Mouse (Mus musculus): ENCODE data around the gene Ss18l1.

Gene Ss18l1

DNA sequence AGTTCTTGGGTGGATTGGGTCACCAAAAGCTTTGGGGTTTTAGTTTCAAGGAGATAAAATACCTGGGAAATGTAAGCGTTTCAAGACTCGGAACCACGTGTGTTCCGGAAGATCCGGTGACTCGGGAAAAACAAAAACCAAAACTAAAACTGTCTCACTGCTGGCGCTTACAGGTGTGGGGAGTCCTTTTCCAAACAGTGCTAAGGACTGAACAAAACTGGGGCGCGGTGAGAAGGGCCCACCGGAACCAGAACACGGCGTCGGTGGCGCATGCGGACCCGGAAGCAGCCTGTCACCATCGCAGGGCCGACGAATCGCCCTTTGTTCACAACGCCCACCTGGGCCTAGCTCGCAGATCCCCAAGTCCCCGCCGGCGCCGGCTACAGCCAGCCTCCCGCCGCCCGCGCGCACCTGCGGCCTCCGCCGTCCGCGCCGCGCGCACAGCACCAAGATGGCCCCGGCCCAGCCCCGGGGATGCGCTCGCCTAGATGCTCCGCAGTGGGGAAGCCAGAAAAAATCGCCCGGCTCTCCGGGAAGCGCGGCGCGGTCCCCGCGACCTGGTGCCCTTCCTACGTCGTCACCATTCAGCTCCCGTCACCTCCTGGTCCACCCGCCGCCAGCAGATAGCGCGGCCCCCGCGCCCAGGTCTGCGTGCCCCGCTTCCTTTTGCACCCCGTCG is 593 bp upstream of the Ss18l1 start:
- peak; percentile 43 to 56 for DNase-seq

DNA sequence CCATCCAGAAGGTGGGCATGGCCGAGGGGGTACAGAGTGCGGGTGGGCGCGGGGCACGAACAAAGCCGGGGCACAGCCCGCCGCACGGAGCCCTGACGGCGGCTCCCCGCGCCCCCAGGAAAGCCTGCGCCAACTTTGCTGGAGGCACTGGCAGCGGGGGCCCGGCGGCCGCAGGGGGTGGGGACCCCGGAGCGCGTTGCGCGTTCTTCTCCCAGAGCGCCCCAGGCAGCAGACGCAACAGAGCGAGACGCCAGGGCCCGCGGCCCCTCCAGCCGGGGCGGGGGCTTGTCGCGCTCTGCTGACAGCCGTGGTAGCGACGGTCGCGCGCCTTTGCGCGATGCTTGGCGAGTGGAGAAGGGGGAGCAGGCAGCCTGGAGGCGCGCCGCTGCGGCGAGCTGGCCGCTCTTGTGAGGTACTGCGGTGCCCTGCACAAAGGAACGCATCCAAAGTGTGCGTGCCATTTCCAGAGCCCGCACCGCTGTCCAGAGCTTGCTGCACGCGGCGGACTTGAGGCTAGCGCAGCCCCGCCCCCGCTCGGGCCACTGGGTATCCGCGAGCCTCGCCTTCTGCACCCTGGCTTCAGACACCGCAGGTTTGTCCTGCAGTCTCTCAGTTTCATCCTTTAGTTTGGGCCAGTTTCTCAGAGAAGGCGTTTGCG is 678 bp downstream of the Ss18l1 start:
- DNase-seq = peak; percentile 79 to 83

DNA sequence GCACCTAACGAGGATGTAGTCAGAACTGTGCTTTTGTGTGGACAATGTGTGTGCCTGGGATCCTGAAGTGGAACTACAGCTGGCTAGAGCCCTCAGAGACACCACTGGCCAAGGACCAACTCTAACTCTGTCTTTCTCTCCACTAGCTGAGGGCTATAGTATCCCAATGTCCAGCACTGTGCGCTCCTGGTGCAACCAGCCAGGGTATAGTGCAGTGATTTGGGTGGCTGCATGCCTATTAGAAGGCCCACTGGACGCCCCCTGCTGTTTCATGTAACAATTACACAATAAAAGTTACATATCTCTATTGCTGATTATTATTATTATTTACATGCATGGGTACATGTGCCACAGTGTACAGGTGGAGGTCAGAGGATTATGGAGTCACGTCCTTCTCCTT is 3.0 kb downstream of the Ss18l1 start:
- peak in 1 of 2 experiments; percentile 60 for DNase-seq

DNA sequence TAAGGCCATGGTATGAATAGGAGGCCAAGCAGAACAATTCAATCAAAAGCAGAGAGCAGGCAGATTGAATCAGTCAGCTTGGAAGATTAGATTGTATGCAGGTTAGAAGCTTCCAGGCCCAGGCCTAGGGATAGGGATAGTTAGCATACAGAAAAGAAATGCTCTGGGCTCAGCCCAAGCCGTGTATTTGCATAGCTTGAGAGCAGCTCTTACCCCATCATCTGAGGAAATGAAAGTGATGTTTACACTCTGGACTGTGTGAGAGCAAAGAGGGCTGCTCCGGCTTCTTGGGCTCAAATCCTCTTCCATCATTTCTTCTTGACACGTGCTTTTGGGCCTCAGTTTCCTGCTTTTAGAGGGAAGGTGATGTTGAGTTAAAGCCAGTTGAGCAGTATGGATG is 5.3 kb downstream of the Ss18l1 start:
- no peak for DNase-seq

DNA sequence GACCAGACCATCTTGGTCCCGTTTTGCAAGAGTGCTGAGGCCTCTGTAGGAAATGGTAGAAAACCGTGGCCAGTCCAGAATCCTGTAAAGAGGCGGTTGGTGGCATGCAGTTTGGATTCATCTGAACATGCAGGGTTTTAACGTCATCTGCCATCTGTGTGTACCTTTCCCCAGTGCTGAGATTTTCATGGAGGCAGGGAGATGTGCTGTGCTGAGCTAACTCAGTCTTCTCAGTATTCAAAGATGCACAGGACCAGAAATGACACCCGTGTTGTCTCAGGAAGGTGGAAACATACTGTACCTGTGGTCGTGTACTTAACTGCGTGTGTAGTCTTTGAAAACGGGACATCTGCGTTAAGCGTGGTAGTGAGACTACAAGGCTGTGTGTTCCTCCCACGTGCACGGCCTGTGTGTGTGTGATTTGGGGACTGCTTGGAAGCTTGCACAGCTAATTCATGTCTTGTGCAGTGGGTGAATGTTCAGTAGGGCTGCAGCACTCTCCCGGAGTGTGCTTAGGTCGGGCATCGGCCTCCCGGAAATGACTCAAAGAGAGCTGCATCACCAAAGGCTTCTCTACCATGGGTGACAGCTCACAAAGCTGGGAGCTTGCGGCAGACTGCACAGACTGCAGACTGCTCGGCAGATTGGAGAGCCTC is 5.8 kb downstream of the Ss18l1 start:
- DNase-seq = no peak

DNA sequence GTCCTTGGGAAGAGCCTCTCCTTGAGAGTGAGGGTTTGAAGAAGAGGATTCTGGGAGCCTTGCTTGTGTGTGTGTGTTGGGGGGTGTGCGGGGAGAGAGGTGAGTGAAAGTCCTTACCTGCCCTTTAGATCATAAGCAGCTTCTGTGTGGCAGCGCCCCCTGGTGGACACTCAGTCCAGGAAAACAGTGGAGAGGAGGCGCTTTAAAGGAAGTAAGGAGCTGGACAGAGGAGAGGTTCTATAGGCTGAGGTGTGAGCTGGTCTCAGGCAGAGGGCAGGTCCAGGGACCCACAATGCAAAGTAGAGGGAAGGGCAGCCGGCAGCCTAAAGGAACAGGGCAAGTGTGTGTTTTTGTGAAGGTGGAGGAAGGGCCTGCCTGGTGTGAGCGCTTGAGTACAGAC is 8.7 kb downstream of the Ss18l1 start:
- peak; percentile 80 to 85 for DNase-seq

DNA sequence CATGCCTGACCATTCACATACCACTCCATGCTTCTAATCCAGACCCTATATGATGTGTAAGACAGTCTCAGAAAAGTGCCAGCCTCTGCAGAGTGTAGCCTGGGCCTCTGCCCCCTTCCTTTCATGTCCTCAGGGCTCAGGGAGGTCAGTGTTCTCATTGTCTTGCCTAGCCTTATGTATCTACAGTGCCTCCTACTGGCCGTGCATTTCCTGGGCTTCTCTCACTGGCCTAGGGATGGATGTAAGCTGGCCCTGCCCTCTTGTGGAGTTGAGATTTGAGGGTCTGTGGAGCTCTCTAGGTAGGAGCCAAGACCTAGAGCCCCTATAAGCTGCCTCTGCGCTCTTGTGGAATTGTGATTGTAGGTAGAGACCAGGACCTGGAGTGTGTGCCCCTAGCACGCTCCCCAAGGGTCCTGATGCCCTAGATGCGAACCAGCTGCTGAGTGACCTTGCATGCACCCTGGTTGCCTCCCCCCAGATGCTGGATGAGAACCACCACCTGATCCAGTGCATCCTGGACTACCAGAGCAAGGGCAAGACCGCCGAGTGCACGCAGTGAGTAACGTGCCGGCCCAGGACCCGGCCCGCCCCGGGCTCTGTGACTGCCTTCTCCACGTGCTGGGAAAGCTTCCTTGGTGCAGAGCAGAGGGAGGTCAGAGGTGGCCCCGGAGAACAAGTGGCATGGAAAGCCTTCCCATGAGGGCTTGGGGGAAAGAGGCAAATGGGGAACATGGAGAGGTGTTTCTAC is 9.9 kb downstream of the Ss18l1 start:
- DNase-seq = peak in 1 of 2 experiments; percentile 44

DNA sequence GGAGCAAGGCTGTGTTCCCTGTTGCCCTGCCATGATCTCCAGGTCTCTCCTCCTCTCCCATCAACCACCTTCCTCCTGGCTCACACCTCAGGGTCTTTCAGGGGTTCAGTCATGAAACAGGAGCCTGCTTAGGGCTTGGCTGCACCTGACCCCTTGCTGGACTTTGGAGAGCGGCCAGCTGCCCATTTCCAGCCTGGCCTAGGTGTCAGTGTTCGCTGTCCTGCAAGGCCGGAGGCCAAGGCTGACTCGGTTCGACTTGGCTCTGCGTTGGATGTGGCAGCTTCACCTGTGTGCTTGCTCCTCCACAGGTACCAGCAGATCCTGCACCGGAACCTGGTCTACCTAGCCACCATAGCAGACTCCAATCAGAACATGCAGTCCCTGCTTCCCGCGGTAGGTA is 10.7 kb downstream of the Ss18l1 start:
- DNase-seq = no peak

DNA sequence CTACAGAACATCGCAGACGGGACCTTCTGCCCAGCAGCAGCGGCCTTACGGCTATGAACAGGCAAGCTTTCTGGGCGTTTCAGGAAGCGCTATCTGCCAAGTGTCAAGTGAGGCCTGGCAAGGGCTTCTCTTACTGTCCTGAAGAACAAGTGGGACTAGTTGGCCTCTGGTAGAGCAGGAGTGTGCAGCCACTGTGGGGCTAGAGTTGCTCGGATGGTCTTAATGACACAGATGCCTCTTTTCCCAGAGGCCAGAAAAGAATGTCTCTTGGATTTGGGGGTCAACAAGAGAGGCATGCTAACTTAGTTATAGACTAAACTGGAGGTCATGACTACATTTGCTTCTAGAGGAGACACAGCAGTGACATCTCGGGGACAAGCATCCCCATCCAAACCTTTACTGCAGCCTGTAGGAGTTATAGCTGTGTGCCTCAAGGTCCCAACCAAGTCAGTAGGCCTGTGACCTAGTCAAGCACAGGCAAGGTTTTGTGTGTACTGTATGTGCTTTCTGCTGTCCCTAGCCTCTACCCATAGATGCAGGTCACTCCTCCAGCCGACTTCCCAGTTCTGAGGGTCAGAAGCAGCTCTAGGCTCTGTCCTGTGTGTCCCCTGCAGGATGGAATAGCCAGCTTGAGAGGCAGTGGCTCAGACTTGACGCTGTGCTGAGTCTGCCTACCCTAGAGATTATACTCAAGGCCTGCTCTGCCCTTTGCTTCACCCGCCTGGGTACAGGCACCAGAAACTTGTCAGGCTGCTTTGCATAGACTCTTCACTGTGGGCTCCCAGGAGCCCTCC is 21.2 kb downstream of the Ss18l1 start:
- DNase-seq = no peak

DNA sequence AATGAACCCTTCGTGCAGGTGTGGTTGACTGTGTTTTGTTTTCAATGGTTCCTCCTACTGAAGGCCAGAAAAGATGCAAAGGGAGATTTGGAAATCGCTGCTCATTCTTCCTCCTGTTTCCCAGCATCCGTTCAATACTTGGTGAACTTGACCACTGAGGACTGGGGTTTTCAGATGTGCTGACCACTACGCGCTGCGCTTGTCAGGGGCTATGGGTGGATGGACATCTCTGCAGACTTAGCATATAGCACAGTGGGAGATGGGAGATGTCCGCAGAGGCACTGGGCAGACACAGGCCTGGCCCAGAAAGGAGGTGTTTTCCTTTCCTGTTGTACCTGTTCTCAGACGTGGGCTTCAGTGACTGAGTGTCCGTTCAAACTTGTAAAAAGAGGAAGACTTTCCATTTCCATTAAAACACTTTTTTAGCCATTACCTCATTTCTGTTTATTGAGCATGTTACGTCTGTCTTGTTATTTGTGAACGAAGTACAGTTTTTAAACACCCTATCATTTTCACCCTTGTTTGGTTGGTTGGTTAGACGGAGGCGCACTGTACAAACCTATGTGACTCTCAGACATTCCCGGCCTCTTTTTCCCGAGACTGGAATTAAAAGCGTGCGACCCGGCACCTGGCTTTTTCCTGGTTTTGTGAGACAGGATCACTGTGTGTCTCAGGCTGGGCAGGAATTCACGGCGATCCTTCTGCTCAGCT is 27.6 kb downstream of the Ss18l1 start:
- DNase-seq = no peak

DNA sequence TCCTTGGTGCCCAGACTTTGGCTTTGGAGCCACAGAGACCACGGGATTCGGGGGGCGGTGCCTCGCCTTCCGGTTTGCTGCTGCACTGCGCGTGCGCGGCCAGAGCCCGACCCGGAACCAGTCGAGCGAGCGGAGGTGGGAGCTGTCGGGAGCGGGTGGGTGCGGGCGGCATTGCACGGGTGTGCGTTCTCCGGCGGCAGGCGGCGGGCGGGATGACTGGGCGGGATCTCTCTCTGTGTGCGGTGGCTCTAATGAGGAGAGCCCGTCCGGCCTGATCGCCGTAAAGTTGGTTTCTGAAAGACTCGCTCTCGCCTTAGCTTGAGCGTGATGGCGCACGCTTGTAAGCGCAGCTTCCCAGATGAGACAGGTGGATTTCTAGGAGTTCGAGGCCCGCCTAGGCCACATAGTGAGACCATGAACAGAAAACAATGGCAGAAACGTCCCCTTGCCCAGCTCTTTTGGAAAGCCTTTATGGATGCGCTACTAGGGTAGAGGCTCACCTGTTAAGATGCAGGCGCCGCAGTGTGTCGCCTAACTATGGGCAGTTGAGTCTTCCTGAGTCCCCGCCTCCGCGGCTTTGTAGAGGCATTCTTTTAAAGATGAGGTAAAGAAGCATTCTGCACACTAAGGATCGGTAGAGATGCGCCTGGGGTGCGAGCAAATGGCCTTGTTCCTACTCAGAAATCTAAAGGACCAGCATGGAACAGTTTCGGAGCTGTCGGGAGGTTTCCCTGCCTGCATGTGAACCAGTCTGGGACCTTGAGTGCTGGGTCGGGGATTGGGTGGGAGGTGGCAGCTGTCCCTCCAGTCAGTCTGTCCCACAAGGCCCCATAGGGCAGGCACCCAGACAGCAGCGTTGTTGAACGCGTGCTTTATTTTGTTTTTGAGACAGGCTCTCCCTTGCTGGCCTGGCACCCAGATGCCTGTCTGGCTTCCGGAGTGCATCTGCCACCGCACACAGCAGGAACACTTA is 28.5 kb downstream of the Ss18l1 start, which contains the start of gene Mtg2:
Gene Mtg2, plus strand, starts transcription at position 108 of the 973 bp plus-strand sequence.
- peak; percentile 96 for DNase-seq

DNA sequence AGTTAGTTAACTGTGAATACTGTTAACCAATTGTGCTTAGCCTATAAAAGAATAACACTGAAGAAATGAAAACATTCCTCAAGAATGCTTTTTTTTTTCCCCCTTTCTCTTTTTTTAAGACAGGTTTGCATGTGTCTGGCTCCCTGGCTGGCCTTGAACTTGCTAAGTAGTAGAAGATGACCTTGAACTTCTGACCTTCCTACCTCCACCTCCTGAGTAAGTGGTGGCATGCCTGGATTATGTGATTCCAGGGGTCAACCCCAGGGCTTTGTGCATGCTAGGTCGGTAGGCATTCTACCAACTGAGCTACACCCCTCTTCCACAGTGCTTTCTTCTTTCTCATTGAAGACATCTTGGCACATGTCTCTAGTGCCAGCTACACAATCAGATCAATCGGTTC is 29.4 kb downstream of the Ss18l1 start:
- no peak for DNase-seq

DNA sequence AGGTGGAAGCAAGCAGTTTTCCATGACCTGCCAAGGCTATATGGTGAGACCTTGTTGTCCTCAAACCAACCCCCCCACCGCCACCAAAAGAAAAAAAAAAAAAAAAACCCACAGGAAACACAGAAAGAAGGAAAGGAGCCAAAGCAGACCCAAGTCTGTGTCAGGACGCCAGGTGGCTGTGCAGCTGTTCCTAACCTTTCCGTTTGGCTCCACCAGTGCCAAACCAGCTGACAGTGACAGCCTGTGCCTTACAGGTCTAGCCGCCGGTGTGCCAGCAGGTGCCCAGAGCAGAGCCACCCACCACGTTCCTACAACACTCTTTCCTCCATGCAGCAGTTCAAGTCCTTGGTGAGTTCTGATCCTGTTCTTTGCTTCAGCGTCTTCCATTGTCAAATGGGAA is 30.6 kb downstream of the Ss18l1 start:
- DNase-seq = no peak

DNA sequence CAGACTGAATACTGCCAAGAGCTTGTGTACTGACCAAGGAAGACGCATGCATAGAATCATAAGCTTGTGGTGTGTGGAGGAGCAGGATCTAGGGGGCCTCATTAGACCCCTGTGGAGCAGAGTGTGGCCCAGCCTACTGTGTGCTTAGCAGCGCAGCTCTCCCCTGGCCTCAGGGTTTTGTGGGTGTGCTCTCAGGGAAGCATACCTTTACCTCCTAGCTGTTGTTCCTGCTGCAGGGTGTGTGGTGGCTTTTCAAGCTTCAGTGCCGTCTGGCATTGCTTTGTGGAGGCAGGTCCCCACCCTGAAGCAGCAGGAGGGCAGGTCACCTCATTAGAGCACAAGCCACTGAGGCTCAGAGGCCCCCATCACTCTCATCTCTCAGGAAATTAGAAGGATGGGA is 35.3 kb downstream of the Ss18l1 start:
- DNase-seq = no peak

DNA sequence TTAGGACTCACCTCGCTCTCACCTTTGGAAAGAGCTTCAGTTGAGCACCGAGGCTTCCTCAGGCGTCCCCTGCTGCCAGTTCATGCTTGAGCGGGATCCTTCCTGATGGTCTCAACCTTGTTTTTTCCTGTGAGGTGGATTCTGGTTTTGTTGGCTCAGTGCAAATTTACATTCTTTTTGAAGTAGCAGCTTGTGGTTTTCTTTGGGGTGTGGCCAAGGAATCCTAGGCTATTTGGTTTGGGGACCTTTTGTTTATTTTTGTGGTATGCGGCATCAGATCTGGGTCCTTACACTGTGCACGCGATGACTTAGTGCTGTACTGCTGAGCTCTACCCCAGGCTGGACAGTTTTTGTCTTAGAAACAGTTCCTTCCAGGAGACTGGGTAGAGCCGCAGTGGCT is 38.4 kb downstream of the Ss18l1 start:
- DNase-seq = peak in 1 of 2 experiments; percentile 23

DNA sequence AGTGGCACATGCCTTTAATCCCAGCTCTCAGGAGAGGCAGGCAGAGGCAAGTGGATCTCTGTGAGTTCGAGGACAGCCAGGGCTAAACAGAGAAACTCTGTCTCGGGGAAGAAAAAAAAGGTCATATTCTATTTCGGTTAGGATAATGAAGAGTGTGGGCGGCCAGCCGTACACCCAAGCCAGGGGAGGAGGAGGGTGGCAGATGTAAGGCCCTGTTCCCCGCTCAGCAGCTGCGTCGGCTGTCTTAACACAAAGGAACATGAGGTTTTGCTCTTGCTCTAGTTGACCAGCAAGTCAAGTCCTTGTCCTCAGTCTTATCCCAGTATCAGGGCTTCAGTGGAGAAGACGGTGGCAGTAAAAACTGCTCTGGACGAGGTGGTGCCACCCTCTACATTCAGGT is 40.8 kb downstream of the Ss18l1 start:
- DNase-seq = no peak

DNA sequence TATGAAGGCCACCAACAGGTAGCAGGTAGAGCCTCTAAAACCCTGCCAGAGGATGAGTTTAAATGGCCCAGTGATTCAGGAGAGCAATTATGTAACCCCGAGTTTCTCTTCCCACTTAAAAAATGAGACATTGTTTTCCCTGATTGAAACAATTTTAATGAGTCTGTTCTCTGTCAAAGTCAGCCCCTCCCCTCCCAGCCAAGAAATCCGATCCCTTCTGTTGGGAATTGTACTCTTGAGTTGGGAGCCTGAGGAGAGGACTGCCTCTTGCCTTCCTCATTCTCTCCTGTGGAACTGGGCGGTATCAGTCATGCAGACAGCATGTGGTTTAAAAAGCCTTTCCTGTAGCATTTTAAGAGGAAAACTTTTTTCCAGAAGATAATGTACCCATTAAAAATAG is 42.3 kb downstream of the Ss18l1 start:
- DNase-seq = no peak

DNA sequence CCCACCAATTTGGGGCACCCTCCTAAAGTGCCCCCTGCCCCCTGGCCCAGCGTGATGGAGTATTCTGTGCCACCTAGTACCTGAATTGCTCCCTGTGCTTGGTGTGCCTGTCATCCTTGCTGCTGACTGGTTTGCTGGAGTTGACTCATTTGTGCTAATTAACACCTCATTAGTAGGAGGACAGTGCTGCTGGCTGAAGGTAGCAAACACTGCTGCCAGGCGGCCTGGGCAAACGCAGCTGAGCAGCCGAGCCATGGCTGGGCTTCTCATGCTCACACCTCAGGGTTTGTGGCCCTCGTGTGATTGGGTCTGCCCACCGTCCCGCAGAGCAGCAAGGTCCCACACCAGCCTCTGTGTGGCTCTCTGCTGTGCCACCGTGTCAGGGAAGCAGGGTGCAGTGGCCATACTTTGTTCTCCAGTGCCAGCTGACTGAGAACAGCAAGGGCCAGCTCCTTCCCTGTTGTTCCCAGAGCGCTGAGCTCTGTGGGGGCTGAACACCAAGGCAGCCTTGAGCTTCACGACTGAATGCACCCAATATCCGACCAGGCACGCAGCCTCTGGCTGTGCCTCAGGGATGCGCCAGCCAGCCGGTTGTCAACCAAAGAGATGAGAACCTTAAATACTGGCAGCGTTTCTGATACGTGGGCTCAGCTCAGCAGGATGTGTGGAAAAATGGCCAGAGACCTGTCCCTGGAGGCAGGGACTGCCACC is 43.8 kb downstream of the Ss18l1 start:
- peak in 1 of 2 experiments; percentile 16 for DNase-seq

DNA sequence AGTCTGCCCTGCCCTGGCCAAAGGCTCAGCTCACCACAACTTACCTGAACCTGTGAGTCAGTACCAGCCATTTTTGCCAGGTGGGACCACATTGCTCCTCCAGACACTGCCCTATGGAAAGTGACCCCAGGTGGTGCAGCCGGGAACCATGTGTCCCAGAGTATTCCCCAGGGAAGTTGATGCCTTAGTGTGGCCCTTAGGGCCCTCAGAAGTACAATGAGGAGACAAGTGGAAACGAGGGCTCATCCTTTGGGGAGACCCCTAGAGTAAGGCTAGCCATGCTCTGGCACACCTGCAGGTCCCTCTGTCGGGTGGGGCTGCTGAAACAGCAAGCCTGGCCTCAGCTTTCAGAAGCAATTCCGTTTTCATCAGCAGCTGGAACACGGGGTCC is 44.3 kb downstream of the Ss18l1 start:
- DNase-seq = peak in 1 of 2 experiments; percentile 14

DNA sequence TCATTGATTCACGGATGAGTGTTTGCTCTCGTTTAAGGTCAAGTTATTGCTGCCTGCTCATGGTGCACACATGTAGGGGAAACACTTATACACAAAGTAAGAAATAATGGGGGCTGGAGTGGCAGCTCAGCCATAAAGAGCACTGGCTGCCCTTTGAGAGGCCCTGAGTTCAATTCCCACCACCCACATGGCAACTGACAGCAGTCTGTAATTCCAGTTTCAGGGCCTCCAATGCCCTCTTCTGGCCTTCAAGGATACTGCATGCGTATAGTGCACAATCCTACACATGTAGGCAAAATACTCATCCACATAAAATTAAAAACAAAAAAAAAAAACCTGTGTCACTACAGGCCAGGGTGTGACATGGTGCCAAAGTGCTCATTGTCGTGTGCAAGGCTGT is 45.2 kb downstream of the Ss18l1 start:
- no peak for DNase-seq

Measured in lung, postnatal 4 days (tissue).